Mouse (Mus musculus) erythroblast, embryonic 14.5 days (primary cell): ENCODE measurements around the gene Dkkl1.

Experiments
- GATA1 ChIP-seq: IDR thresholded peaks from 2 replicates; pipeline ENCODE4 v1.6.1; 2012; ENCODE audit warnings: low read length, inconsistent platforms, mixed read lengths
- TAL1 ChIP-seq: IDR thresholded peaks from 3 replicates; pipeline ENCODE4 v1.6.1; 2012; ENCODE audit warnings: low read length, inconsistent platforms, mixed read lengths

- TF ChIP-seq GATA1 (no peak), TAL1 (no peak)
Observed at GRCm38 (mm10) chr7:45161612-45162473, 50.1 kb downstream of the Dkkl1 start.
